Mouse (Mus musculus) spleen, postnatal 14 days (tissue): ENCODE data around the gene Trim37.
A peak's percentile ranks its signal among the peaks of the same experiment; 100 is the strongest.

ENCODE experiments used
- DNase-seq, 2 experiments: peaks; one replicate each; pipeline ENCODE4 v3.0.0; 2021 to 2022; ENCODE audit warnings: low spot score in 2 of 2

The Trim37 gene

GRCm38 (mm10) chr11:87126824-87127816 is at the start of gene Trim37:
Gene Trim37, plus strand, starts transcription at chr11:87127077.
- DNase-seq, result peak; percentile 69 to 74

GRCm38 (mm10) chr11:87083712-87084111 is 43.2 kb upstream of the Trim37 start:
- no peak for DNase-seq

GRCm38 (mm10) chr11:87085461-87085860 is 41.4 kb upstream of the Trim37 start:
- DNase-seq, result no peak

- peak; percentile 63 to 74 for DNase-seq
These were observed 40.4 kb upstream of the Trim37 start, which contains the start of gene Smg8 for GRCm38 (mm10) chr11:87086290-87086984. Gene Smg8, minus strand, starts transcription at chr11:87086774.

GRCm38 (mm10) chr11:87087142-87087541 is 39.7 kb upstream of the Trim37 start:
- no peak for DNase-seq

- DNase-seq, result no peak
These were observed 18.5 kb upstream of the Trim37 start, which contains the start of gene Prr11 for GRCm38 (mm10) chr11:87108409-87108754. Gene Prr11, minus strand, starts transcription at chr11:87108708.

- DNase-seq, result peak; percentile 93
These were observed 17.9 kb upstream of the Trim37 start, which contains the start of gene Ska2 for GRCm38 (mm10) chr11:87108755-87109518. Gene Ska2, plus strand, starts transcription at chr11:87109234.

GRCm38 (mm10) chr11:87109519-87110171 is 17.2 kb upstream of the Trim37 start:
- peak in 1 of 2 experiments; percentile 10 for DNase-seq

GRCm38 (mm10) chr11:87110172-87110909 is 16.5 kb upstream of the Trim37 start:
- no peak for DNase-seq

GRCm38 (mm10) chr11:87121864-87122263 is 5.0 kb upstream of the Trim37 start:
- DNase-seq, result no peak

GRCm38 (mm10) chr11:87125562-87125961 is 1.3 kb upstream of the Trim37 start:
- DNase-seq, result no peak

- DNase-seq, result no peak
These were observed 525 bp upstream of the Trim37 start for GRCm38 (mm10) chr11:87126281-87126823.

GRCm38 (mm10) chr11:87136233-87136632 is 9.4 kb downstream of the Trim37 start:
- DNase-seq, result no peak

GRCm38 (mm10) chr11:87158012-87158411 is 31.1 kb downstream of the Trim37 start:
- no peak for DNase-seq

- DNase-seq, result no peak
These were observed 35.8 kb downstream of the Trim37 start for GRCm38 (mm10) chr11:87162687-87163086.

GRCm38 (mm10) chr11:87163751-87164150 is 36.9 kb downstream of the Trim37 start:
- DNase-seq, result no peak

- no peak for DNase-seq
These were observed 46.7 kb downstream of the Trim37 start for GRCm38 (mm10) chr11:87173625-87174024.

GRCm38 (mm10) chr11:87175031-87175430 is 48.2 kb downstream of the Trim37 start:
- DNase-seq, result no peak

- DNase-seq, result no peak
These were observed 85.4 kb downstream of the Trim37 start for GRCm38 (mm10) chr11:87212313-87212712.

GRCm38 (mm10) chr11:87222686-87223085 is 95.8 kb downstream of the Trim37 start:
- no peak for DNase-seq
